Mouse (Mus musculus) right cerebral cortex, postnatal 4 days (tissue): ENCODE measurements at regions not wholly inside any gene's neighbourhood (a gene's known extent, or its start where the extent isn't known, plus 50 kb on each side); places are given as distances from the start of the nearest gene placed in this dataset.

Experiments
- DNase-seq: peaks from one replicate; pipeline ENCODE4 v3.0.0-alpha.2; 2022

- no peak for DNase-seq
Observed at GRCm38 (mm10) chr12:98039677-98040076, 219.6 kb downstream of the Galc start.

DNA sequence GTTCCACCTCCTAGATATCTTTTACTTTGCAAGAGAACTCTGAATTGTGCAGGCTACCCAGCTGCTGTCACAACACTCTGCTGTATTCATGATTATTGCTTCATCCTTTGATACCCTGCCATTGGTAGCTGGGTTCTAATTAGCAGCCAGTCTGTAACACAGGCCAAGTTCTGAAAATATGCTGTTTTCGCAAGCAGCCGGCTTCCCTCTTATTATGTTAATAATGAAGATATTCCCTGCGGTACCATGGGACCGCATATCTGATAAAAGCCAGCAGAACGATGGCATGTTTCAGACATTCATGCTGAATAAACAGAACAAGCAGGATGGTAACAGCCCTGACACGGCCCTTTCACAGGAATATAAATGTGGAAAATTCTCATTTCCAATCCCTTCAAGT lies 235.6 kb downstream of the Galc start:
- DNase-seq, result no peak

GRCm38 (mm10) chr12:98014607-98015278 lies 244.5 kb downstream of the Galc start:
- DNase-seq, result no peak

DNA sequence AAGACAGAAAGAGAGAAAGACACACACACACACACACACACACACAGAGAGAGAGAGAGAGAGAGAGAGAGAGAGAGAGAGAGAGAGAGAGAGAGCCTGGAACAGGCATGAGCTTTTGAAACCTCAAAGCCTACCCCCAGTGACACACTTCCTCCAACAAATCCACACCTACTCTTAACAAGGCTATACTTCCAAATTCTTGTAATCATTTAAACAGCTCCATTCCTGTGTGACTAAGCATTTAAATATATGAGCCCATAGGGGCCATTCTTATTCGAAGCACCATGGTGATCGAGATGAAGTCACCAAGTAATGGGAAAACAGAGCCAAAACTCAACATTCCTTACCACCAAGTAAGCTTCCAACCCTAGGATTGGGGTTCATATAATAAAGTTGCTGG lies 250.1 kb downstream of the Galc start:
- DNase-seq, result no peak

DNA sequence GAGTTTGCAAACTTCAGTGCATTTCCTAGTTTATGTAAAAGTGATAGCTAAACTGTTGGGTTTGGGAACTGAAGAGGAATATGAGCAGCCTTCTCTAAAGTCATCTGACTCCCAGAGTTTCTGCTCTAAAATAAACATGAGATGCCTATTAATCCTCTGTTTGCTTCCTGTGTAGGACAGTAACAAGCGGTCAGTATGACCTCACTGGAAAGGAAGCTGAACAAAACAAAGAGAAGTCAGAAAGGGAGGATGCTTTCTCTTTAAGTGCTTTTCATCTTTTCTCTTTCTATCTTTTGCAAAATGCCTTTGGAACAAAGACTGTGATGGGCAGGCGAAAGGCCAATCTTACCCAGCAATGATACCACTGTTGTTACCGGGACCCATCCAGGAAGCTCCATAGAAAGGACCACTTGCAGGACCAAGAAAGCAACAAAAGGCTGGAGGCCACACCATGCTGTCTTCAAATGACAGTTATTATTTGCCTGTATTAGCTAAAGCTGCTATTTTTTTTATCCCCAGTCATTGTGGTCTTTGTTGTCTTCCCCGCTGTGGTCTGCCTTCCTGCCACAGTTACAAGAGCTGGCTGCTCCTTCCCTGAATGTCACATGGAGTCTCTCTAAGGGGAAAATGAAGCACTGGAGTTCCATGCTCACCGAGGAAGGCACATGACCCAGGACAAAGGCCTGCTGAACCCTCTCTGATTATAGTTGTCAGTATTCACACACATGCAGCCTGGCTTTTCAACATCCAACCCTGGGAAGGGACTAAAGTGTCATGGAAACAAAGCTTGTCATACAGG lies 253.4 kb downstream of the Galc start:
- no peak for DNase-seq

GRCm38 (mm10) chr12:98002217-98002616 lies 257.0 kb downstream of the Galc start:
- DNase-seq, result no peak

- no peak for DNase-seq
Observed at GRCm38 (mm10) chr12:97994884-97995283, 264.4 kb downstream of the Galc start.

- no peak for DNase-seq
Observed at GRCm38 (mm10) chr12:97993937-97994336, 265.3 kb downstream of the Galc start.

DNA sequence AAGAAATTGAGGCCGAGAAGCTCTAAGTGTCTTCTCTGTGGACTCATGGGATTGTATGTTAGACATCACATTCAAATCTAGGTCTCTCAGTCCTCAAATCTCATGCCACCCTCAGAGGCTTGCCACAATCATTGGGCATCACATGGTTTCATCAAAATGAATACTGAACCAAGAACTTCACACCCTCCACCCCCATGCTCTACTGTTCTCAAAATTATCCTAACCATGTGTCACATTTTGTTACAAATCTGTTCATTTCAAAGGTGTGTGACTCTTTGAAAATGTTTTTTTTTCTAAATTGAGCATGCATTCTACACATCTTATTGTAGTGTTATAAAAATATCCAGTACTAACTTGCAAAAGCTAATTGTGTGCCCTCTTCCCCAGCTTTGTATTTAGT lies 275.9 kb downstream of the Galc start:
- no peak for DNase-seq

DNA sequence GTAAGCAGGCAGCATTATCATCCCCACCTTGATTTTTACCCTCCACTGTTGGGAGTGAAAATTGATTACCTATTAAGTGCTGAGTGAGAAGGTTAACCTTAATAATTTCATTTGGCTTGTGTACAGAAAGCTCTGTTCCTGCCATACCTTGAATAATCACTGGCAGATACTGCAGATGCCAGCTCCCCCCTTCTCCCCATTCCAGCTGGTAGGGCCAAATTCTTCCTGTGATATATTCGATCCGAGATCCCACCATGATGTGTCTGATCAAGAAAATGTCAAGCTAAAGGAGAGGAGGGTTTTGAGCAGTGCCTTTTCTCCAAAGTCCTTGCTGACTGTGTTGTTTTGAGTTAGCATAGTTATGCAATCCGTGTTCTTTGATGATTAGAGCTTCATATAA lies 280.6 kb downstream of the Galc start:
- no peak for DNase-seq

DNA sequence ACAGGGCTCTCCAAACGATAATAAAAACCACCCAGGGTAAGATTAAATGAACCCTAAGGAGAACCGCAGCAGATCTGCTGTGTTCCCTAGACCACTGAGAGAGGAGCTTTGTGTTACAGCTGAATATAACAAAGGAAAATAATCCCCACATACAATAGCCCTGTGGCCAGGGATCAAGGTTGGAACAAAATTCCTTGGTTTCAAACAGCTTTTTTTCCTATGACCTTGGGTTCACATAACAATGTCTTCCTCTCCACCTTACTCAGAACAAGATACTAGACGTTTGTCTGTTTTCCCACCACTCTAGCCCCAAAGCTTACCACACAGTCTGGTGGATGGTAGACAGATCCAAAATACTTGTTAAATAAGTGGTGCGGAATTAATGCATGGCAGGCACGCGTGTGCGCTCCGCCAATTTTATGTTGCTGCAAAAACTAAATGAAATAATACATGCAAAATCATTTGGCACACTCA lies 281.0 kb downstream of the Galc start:
- no peak for DNase-seq

DNA sequence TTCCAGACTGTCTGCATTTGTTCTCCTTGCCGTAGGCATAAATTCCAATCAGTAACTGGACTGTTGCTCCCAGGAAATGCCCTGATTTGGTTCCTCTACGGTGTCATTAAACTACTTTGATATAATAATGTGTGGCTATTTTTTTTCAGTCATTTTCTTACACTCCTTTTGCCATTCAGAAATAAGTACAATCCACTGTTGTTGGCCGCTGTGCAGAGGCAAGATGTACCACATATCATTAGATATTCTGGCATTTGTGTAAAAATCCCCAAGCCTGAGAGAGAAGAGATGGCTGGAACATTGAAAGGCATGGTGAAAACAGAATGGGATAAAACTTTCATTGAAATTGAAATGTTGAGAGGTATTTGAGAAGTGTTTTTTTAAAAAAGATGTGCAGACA lies 281.6 kb downstream of the Galc start:
- no peak for DNase-seq

- DNase-seq, result peak; percentile 22
Observed at GRCm38 (mm10) chr12:97973909-97974510, 285.2 kb downstream of the Galc start.

- DNase-seq, result no peak
Observed at GRCm38 (mm10) chr12:97957201-97957600, 302.1 kb downstream of the Galc start.

- DNase-seq, result no peak
Observed at GRCm38 (mm10) chr12:97953336-97953735, 305.9 kb downstream of the Galc start.

DNA sequence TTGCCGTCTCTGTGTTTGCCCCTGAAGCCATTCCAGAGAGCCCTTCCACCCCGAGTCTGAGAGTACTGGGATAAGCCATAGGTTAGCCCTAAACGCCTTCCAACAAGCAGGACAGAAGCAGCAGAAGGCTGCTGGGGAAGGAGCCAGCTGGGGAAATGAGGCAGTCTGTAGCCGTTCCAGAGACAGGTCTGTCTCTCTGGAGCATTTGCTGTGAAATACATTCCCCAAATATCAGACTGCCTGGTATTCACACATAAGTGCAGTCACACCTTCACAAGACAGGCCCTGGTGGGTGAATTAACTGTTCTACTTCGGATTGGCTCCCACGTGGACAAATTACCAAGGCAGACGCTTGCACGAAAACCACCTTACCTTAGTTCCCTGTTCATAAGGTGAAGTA lies 307.1 kb downstream of the Galc start:
- no peak for DNase-seq

DNA sequence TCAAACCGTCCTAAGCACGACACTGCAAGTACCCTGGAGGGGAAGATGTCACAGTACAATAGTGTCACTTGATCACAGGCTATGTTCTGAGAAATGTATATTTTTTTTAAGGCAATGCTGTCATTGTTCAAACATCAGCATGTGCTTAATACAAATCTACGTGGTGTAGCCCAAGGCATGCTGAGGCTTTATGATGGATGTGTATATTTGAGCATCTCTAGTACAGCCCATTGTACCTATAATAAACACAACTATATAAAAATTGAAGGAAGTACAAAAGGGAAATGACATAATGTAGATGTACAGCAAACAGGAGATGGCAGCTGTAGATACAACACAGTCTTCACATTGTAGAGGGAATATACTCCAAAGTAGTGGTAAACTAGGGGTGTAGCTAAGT lies 309.2 kb downstream of the Galc start:
- no peak for DNase-seq

GRCm38 (mm10) chr12:97947421-97947820 lies 311.8 kb downstream of the Galc start:
- no peak for DNase-seq

- no peak for DNase-seq
Observed at GRCm38 (mm10) chr12:97938361-97938760, 320.9 kb downstream of the Galc start.

DNA sequence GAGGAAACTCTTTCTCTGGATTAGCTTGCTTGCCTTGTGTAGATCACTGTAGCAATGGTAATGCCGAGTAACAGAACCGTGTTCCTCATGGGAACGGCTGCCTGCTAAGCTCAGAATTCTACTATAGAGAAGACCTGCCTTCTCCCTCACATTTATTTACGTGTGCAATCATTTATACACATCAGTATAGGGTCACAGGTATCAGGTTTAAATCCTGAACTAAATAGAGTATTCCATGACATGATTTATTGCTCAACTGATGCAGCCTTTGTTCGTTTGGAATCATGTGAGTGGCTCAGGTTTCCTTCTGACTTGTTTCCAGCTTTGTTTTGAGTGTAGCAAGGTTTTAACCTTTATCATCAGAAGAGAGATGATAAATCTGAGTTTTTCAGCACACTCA lies 329.4 kb downstream of the Galc start:
- no peak for DNase-seq

DNA sequence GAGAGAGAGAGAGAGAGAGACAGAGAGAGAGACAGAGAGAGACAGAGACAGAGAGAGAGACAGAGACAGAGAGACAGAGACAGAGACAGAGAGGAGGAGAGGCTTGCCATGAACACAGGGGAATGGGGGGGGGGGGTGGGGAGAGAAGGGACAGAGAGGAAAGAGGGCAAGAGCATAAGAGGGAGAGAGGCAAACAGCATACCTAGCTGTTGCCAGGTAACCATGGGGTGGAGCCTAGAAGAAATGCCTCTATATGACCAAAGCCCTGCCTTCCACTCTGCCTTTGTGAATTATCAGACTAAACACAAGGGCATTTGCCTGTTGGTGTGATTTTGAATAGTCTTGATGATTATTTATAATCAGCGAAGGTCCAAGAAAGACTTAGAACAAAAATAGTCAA lies 332.2 kb downstream of the Galc start:
- no peak for DNase-seq

DNA sequence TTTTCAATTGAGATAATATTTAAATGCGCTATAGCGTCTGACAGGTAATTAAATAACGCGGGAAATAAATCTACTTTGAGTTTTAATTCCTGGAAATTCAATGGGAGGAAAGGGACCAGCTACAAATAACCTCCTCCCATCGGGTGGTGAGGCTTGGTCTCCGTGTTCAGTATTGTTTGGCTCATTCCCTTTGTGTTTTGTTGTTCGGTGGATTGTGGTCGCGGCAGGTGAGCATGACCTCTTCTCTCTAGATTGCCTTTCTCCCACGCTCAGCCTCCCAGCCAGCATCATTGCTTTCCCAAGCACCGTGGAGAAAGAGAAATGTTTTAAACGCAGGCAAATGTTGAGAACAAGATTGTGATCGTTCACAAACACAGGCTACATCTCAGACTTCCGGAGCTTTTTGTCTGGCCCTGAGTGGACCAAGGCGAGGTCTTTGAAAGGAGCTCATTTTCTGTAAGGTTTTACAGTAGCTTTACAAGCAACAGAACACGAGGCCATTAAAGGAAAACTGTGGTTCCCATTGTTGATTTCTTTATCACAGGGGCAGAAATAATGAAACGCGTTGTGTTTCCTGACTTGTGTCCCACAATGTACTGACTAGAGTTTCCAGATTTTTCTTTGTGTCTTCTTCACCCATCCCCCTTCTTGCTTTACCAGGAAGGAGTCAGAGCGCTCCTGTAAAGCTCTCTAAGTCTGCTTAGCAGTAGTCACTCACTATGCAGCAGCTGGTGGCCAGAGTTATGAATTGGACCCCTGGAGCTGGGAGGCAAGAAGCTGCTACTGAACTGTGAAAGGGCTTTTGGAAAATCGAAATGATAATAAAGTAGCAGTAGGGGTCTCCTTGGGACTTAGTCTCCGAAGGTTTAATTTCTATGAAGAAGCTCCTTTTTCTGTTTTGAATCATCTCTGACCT lies 337.7 kb downstream of the Galc start:
- no peak for DNase-seq

- DNase-seq, result no peak
Observed at GRCm38 (mm10) chr12:97918416-97918815, 340.8 kb downstream of the Galc start.
